Mouse (Mus musculus): Measurements from ENCODE around the gene Cul7. TPM values are rescaled to one million over a fixed set of nuclear protein-coding genes. Genes with fewer than 3 reads are reported as not detected.

The Cul7 gene
- 51.2 and 54.8 TPM in 2 replicates for polyA plus RNA-seq (2015; fragmentation: Nextera tagmentation; extraction: Ambion mirVana)

DNA sequence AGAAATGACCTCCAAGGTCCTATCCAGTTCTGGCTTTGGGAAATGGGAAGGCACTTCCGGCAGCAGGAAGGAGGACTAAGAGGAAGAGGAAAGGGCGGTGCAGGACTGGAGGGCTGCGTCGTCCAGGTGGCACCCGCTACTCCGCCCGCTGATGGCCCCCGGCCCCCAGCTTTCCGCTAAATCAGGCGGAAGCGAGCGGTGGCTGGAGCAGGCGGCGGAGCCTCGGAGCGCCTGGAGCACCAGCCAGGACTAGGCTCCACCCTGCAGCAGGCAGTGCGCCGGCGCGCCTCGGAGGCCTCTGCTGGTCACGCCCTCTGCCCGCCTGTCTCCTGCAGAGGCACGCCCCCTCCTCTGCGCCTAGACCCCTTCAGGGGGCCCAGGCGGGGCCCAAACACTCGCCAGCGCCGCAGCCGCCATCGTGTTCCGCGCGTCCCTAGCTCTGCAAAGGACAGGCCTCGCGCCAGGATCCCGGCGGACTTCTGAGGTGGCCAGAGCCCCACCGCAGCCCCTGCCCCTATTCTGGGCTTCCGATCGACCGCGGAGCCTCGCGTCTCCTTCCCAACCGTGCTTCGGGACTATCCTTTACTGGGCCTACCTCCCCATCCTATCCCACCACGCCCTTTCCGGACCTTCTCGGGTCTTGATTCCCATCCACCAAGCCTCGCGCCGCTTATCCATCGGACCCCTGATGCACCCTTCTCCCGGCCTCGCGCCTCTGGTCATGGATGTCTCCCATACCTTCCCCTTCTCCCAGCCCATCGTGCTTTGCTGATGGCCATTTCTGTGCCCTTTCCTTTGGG is at the start of gene Cul7:
Gene Cul7, plus strand, starts transcription at position 106 of the 800 bp plus-strand sequence.
- WGBS, result under 1% methylated on average over 58 of the region's 58 CpGs
- peak; percentile 94 for ATAC-seq (ENCODE audit: insufficient read depth, low FRiP score)
- no peaks in the 10 kb centered on the region for H3K9me3 ChIP-seq (replicated peaks; ENCODE audit: control insufficient read depth, low read length)
- H3K9ac ChIP-seq (ENCODE audit: low read length), result peak within 1 kb of the TSS; percentile 89
- peaks cover 23% of the 10 kb centered on the region for H3K36me3 ChIP-seq (ENCODE audit: control insufficient read depth, insufficient read depth, low read length)
- peak within 1 kb of the TSS; percentile 75 for H3K4me3 ChIP-seq (replicated peaks; ENCODE audit: low read length)
- H3K4me1 ChIP-seq (ENCODE audit: control insufficient read depth, insufficient read depth, low read length), result peaks cover 22% of the 10 kb centered on the region
- peak within 1 kb of the TSS; percentile 76 for H3K4me2 ChIP-seq (ENCODE audit: low read depth, low read length)
- no peaks in the 10 kb centered on the region for H3K27me3 ChIP-seq (ENCODE audit: control insufficient read depth, insufficient read depth, low read length)
- H3K27ac ChIP-seq (ENCODE audit: low read length), result peak within 1 kb of the TSS; percentile 97

GRCm38 (mm10) chr17:46600569-46600968 is 49.6 kb upstream of the Cul7 start:
- ATAC-seq (ENCODE audit: insufficient read depth, low FRiP score), result no peak
- Histone ChIP-seq H3K4me1 (ENCODE audit: control insufficient read depth, insufficient read depth, low read length) (peaks cover 11% of the 10 kb centered on the region), H3K4me3 (replicated peaks; ENCODE audit: low read length) (no peak overlapping the region), H3K27ac (ENCODE audit: low read length) (no peak overlapping the region), H3K9me3 (replicated peaks; ENCODE audit: control insufficient read depth, low read length) (no peaks in the 10 kb centered on the region), H3K27me3 (ENCODE audit: control insufficient read depth, insufficient read depth, low read length) (no peaks in the 10 kb centered on the region), H3K9ac (ENCODE audit: low read length) (no peak overlapping the region), H3K36me3 (ENCODE audit: control insufficient read depth, insufficient read depth, low read length) (no peaks in the 10 kb centered on the region), H3K4me2 (ENCODE audit: low read depth, low read length) (no peak overlapping the region)
- WGBS, result 94% methylated on average over 2 of the region's 2 CpGs

- Histone ChIP-seq H3K36me3 (ENCODE audit: control insufficient read depth, insufficient read depth, low read length) (no peaks in the 10 kb centered on the region), H3K9ac (ENCODE audit: low read length) (no peak overlapping the region), H3K9me3 (replicated peaks; ENCODE audit: control insufficient read depth, low read length) (no peaks in the 10 kb centered on the region), H3K27ac (ENCODE audit: low read length) (peak overlapping the region; percentile 52; the same call in 1 of the 2 replicates), H3K4me3 (replicated peaks; ENCODE audit: low read length) (no peak overlapping the region), H3K4me1 (ENCODE audit: control insufficient read depth, insufficient read depth, low read length) (peaks cover 12% of the 10 kb centered on the region), H3K4me2 (ENCODE audit: low read depth, low read length) (no peak overlapping the region), H3K27me3 (ENCODE audit: control insufficient read depth, insufficient read depth, low read length) (no peaks in the 10 kb centered on the region)
- 0 out of 2 replicates have a peak, but pooled peaks have one; percentile 22 for ATAC-seq (ENCODE audit: insufficient read depth, low FRiP score)
- 49% methylated on average over 9 of the region's 9 CpGs for WGBS
Observed at GRCm38 (mm10) chr17:46602212-46602611, 47.9 kb upstream of the Cul7 start.

- H3K27ac ChIP-seq (ENCODE audit: low read length), result no peak overlapping the region
- H3K27me3 ChIP-seq (ENCODE audit: control insufficient read depth, insufficient read depth, low read length), result no peaks in the 10 kb centered on the region
- no peak overlapping the region for H3K4me2 ChIP-seq (ENCODE audit: low read depth, low read length)
- ATAC-seq (ENCODE audit: insufficient read depth, low FRiP score), result no peak
- H3K4me1 ChIP-seq (ENCODE audit: control insufficient read depth, insufficient read depth, low read length), result peaks cover 12% of the 10 kb centered on the region
- no peaks in the 10 kb centered on the region for H3K9me3 ChIP-seq (replicated peaks; ENCODE audit: control insufficient read depth, low read length)
- no peak overlapping the region for H3K9ac ChIP-seq (ENCODE audit: low read length)
- H3K36me3 ChIP-seq (ENCODE audit: control insufficient read depth, insufficient read depth, low read length), result no peaks in the 10 kb centered on the region
- H3K4me3 ChIP-seq (replicated peaks; ENCODE audit: low read length), result no peak overlapping the region
- 97% methylated on average over 4 of the region's 4 CpGs for WGBS
Observed at GRCm38 (mm10) chr17:46603229-46603628, 46.9 kb upstream of the Cul7 start.

DNA sequence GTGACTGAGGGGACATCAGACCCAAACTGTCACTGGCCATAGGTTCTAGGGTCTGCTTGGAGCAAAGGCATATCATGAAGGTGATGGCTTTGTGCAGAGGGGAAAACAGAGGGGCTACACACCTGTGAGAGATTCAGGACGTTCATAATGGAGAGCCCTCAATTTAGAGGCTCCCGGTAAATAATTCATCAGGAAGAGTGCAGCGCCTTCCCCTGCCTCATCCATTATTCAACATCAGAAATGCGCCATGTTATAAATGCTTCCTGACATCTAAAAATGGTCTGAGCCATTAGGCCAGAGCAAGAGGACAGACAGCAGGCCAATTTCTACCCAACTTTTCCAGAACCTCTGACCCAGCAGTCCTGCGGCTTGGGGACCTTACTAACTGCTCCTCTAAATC is 45.0 kb upstream of the Cul7 start:
- Histone ChIP-seq H3K4me3 (replicated peaks; ENCODE audit: low read length) (no peak overlapping the region), H3K9me3 (replicated peaks; ENCODE audit: control insufficient read depth, low read length) (no peaks in the 10 kb centered on the region), H3K27me3 (ENCODE audit: control insufficient read depth, insufficient read depth, low read length) (no peaks in the 10 kb centered on the region), H3K36me3 (ENCODE audit: control insufficient read depth, insufficient read depth, low read length) (no peaks in the 10 kb centered on the region), H3K27ac (ENCODE audit: low read length) (no peak overlapping the region), H3K4me1 (ENCODE audit: control insufficient read depth, insufficient read depth, low read length) (peaks cover 20% of the 10 kb centered on the region), H3K4me2 (ENCODE audit: low read depth, low read length) (no peak overlapping the region), H3K9ac (ENCODE audit: low read length) (0 out of 2 replicates have a peak overlapping the region, but pooled peaks have one; percentile 12)
- no peak for ATAC-seq (ENCODE audit: insufficient read depth, low FRiP score)
- WGBS, result 70% methylated on average over 5 of the region's 5 CpGs

- no peak overlapping the region for H3K4me2 ChIP-seq (ENCODE audit: low read depth, low read length)
- H3K9ac ChIP-seq (ENCODE audit: low read length), result no peak overlapping the region
- H3K4me3 ChIP-seq (replicated peaks; ENCODE audit: low read length), result no peak overlapping the region
- H3K36me3 ChIP-seq (ENCODE audit: control insufficient read depth, insufficient read depth, low read length), result no peaks in the 10 kb centered on the region
- H3K27me3 ChIP-seq (ENCODE audit: control insufficient read depth, insufficient read depth, low read length), result no peaks in the 10 kb centered on the region
- no peaks in the 10 kb centered on the region for H3K9me3 ChIP-seq (replicated peaks; ENCODE audit: control insufficient read depth, low read length)
- H3K27ac ChIP-seq (ENCODE audit: low read length), result no peak overlapping the region
- peaks cover 28% of the 10 kb centered on the region for H3K4me1 ChIP-seq (ENCODE audit: control insufficient read depth, insufficient read depth, low read length)
- 77% methylated on average over 12 of the region's 12 CpGs for WGBS
- no peak for ATAC-seq (ENCODE audit: insufficient read depth, low FRiP score)
Observed at GRCm38 (mm10) chr17:46605987-46606386, 44.1 kb upstream of the Cul7 start.

DNA sequence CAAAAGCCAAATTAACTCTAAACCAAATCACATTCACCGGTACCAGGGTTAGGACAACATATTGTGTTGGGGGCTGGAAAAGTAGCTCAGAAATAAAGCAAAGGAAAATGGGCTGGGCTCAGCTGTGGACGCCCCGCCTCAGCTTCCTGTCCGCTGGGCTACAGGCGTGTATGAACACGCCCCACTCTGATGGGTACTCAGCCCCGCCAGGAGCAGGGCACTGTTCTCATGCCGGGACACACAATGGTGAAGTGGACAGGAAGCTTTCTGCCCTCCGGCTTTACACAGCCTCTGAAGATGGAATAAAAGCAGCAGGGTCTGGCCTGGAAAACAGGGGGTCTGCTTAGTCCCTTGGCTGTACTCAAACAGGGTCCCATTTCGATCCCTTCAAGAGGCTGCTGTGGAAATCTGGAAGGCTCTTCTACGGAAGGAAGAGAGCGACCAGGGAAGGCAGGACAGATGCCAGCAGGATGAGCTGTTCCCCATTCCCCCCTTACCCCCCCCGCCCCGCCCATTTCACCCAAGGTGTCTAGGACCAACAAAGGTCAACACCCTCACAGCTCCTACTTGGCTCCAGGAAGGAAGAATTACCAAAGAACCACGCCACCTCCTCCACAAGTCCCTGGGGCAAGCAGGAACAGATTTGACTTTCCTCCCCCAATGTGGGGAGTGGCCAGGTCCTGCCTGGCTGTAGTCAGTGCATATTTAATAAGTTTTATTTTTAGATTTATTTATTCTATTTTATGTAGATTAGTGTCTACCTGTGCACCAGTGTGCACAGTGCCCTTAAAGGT is 40.2 kb upstream of the Cul7 start:
- H3K4me3 ChIP-seq (replicated peaks; ENCODE audit: low read length), result peak overlapping the region; percentile 18
- H3K4me2 ChIP-seq (ENCODE audit: low read depth, low read length), result peak overlapping the region; percentile 41
- H3K27ac ChIP-seq (ENCODE audit: low read length), result peak overlapping the region; percentile 88
- H3K4me1 ChIP-seq (ENCODE audit: control insufficient read depth, insufficient read depth, low read length), result peaks cover 49% of the 10 kb centered on the region
- H3K36me3 ChIP-seq (ENCODE audit: control insufficient read depth, insufficient read depth, low read length), result no peaks in the 10 kb centered on the region
- peak overlapping the region; percentile 49; the same call in 1 of the 2 replicates for H3K9ac ChIP-seq (ENCODE audit: low read length)
- 48% methylated on average over 15 of the region's 15 CpGs for WGBS
- no peaks in the 10 kb centered on the region for H3K27me3 ChIP-seq (ENCODE audit: control insufficient read depth, insufficient read depth, low read length)
- peak; percentile 78; the same call in 1 of the 2 replicates for ATAC-seq (ENCODE audit: insufficient read depth, low FRiP score)
- no peaks in the 10 kb centered on the region for H3K9me3 ChIP-seq (replicated peaks; ENCODE audit: control insufficient read depth, low read length)

DNA sequence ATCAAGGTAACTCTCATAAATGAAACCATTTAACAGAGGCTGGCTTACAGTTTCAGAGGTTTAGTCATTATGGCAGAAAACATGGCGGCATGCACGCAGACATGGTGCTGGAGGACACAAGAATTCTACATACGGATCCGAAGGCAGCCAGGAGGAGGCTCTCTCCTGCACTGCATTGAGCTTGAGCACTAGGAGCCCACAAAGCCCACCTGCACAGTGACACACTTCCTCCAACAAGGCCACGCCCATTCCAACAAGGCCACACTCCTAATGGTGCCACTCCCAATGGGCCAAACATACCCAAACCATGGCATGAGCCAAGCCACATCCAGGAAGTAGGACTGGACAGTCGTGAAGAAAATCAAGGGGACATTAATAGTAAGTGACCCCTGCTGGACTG is 38.8 kb upstream of the Cul7 start:
- no peaks in the 10 kb centered on the region for H3K36me3 ChIP-seq (ENCODE audit: control insufficient read depth, insufficient read depth, low read length)
- H3K27ac ChIP-seq (ENCODE audit: low read length), result no peak overlapping the region; the same call in 1 of the 2 replicates
- no peak overlapping the region for H3K4me2 ChIP-seq (ENCODE audit: low read depth, low read length)
- no peak overlapping the region for H3K4me3 ChIP-seq (replicated peaks; ENCODE audit: low read length)
- no peaks in the 10 kb centered on the region for H3K9me3 ChIP-seq (replicated peaks; ENCODE audit: control insufficient read depth, low read length)
- H3K4me1 ChIP-seq (ENCODE audit: control insufficient read depth, insufficient read depth, low read length), result peaks cover 47% of the 10 kb centered on the region
- no peak for ATAC-seq (ENCODE audit: insufficient read depth, low FRiP score)
- H3K27me3 ChIP-seq (ENCODE audit: control insufficient read depth, insufficient read depth, low read length), result no peaks in the 10 kb centered on the region
- 86% methylated on average over 6 of the region's 6 CpGs for WGBS
- no peak overlapping the region for H3K9ac ChIP-seq (ENCODE audit: low read length)

- H3K4me2 ChIP-seq (ENCODE audit: low read depth, low read length), result 0 out of 2 replicates have a peak overlapping the region, but pooled peaks have one; percentile 2
- H3K4me3 ChIP-seq (replicated peaks; ENCODE audit: low read length), result no peak overlapping the region
- WGBS, result 36% methylated on average over 2 of the region's 2 CpGs
- 0 out of 2 replicates have a peak, but pooled peaks have one; percentile 19 for ATAC-seq (ENCODE audit: insufficient read depth, low FRiP score)
- H3K27me3 ChIP-seq (ENCODE audit: control insufficient read depth, insufficient read depth, low read length), result no peaks in the 10 kb centered on the region
- H3K9me3 ChIP-seq (replicated peaks; ENCODE audit: control insufficient read depth, low read length), result no peaks in the 10 kb centered on the region
- H3K27ac ChIP-seq (ENCODE audit: low read length), result peak overlapping the region; percentile 83
- no peak overlapping the region; the same call in 1 of the 2 replicates for H3K9ac ChIP-seq (ENCODE audit: low read length)
- peaks cover 54% of the 10 kb centered on the region for H3K4me1 ChIP-seq (ENCODE audit: control insufficient read depth, insufficient read depth, low read length)
- H3K36me3 ChIP-seq (ENCODE audit: control insufficient read depth, insufficient read depth, low read length), result no peaks in the 10 kb centered on the region
Observed at GRCm38 (mm10) chr17:46612189-46612588, 37.9 kb upstream of the Cul7 start.

All from stomach, embryonic 16.5 days (tissue).